Mouse (Mus musculus): ENCODE results near the gene Dnah2.

Gene Dnah2

DNA sequence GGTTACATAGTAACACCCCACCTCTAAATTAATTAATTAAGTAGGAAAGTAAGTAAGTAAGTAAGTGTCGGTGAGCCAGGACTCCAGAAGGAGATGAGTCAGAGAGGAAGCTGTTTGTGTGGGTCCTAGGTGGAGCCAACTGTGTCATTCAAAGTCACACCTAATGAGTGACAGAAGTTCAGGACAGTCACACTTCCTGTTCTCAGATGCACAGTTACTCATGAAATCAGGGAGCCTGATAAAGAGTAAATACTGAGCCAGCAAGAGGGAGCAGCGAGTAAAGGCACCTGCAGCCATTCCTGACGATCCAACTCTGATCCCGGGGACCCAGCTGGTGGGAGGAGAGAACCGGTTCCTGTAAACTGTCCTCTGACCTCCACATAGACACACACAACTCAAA lies 76.2 kb downstream of the Dnah2 start:
- no peak for DNase-seq (ENCODE audit: inconsistent age in 2 of 2, low spot score in 1 of 2)

GRCm38 (mm10) chr11:69471491-69471890 lies 77.4 kb downstream of the Dnah2 start:
- DNase-seq (ENCODE audit: inconsistent age in 2 of 2, low spot score in 1 of 2), result no peak

DNA sequence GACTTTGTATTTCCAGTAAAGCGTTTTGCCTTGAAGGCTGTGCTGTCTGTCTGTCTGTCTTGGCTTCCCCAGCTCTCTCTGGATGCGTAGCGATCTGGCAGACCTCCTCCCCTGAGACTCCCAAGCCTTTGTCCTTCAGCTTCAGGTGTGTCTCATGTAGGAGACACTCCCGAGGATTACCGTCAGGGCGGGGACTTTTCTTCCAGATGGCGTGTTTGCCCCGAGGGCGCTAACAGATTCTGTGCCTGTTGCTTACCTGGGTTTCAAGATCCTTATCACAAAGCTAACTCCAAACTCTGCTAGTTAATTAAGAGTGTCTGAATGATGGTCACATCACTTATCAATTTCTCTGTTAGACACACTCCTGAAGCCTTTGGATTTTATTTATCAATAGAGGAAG lies 79.6 kb downstream of the Dnah2 start:
- DNase-seq (ENCODE audit: inconsistent age in 2 of 2, low spot score in 1 of 2), result no peak

DNA sequence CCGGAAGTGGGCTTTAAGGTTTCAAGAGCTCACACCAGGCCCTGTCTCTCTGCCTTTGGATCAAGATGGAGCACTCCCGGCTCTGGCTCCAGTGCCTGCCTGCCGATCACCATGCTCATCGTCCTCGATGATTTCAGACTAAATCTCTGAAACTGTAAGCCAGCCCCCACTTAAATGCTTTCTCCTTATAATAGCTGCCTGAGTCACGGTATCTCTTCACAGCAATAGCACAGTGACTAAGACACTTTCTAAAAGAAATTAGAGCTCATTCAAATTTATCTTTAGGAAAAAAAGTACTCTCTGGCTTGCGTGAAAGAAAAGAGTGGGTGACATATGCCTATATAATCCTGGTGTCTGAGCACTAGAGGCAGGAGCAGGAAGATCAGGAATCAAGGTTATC lies 84.9 kb downstream of the Dnah2 start:
- no peak for DNase-seq (ENCODE audit: inconsistent age in 2 of 2, low spot score in 1 of 2)

DNA sequence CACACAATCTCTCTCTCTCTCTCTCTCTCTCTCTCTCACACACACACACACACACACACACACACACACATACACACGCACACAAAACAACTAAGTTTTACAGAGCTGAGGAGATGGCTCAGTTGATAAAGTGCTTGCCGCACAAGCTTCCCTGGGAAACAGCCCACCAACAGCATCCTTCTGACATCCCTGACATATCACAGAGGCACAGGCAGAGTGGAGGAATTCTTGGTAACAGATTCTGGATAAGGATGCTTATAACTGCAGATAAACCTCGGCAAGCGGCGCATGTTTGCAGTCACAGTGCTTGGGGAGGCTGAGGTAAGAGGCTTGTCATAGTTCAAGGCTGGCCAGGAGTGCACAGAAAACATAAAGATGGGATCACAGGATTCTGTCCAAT lies 87.3 kb downstream of the Dnah2 start:
- no peak for DNase-seq (ENCODE audit: inconsistent age in 2 of 2, low spot score in 1 of 2)

GRCm38 (mm10) chr11:69459883-69460282 lies 89.0 kb downstream of the Dnah2 start:
- no peak for DNase-seq (ENCODE audit: inconsistent age in 2 of 2, low spot score in 1 of 2)

DNA sequence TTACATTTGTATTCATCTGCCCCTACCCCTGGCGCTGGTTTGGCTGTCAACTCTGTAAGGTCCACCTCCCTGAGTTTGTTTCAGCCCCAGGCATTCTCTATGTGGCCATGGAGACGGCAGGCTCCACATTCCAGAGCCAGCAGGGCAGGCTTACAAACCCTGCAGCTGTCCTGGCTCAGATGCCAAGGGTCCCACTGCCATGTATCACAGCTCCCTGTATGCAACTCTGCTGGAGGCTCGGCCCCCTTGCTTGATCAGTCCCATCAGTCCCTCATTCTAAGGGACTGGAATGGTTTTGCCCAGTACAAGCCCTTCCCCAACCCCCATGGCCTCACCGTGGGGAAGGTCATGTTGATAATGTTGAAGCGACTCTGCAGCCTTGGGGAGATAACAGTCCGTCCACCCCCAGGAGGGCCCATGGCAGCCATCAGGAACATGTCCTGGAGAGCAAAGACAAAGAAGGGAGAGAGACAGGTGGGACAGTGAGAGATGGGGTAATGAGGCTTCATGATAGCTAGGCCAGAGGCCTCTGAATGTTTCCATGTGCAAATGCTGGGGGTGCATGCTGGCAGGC lies 91.8 kb downstream of the Dnah2 start:
- DNase-seq (ENCODE audit: inconsistent age in 2 of 2, low spot score in 1 of 2), result peak; percentile 46 to 71

DNA sequence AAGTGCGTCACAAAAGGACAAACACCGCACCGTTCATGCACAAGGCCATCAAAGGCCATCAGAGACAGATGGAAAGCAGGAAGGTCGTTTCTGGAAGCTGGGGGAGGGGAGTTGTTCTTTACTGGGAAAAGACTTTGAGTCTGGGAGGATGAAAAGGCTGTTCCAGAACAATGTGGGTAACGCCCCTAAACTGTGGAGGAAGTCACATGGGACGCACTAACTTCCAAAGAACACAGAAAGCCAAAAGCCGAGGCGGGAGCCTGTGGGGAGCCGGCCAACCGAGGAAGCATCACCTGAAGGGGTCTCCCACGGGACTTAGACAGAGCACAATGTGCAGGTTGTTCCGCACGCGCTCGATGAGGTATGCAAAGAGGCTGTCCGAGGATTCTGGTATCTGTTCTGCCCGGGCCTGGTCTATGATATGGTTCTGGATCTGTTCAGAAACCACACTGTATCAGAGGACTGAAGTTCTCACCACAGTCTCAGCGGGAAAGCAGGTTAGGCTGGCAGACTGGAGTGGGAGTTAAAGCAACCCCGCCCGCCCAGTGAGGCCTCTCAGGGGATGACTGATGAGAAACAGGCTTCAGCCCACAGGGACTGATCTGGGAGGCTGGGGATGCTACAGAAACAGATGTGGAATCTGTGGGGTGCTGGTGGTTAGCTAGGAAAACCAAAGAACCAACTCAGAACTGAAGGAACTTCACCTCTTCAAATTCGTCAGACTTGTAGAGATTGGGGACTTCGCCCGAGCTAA lies 96.6 kb downstream of the Dnah2 start:
- peak in 1 of 2 experiments; percentile 47 for DNase-seq (ENCODE audit: inconsistent age in 2 of 2, low spot score in 1 of 2)

DNA sequence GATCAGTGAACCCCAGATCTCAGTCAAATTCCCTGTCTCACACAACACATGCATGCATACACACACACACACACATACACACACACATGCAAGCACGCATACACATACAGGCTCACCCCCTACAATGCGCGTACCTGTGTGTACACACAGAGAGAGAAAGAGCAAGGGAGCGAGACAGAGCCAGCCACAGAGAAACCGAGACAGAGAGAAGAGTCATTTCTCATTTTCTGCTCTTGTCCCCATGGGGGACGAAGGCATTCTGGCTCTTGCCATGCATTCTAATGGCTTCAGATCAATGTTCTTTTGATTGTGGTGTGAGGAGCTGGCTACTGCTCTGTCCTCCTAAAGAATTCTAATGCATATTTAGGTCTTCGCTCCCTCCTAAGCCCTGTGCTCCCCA lies 101.6 kb downstream of the Dnah2 start:
- no peak for DNase-seq (ENCODE audit: inconsistent age in 2 of 2, low spot score in 1 of 2)

GRCm38 (mm10) chr11:69443328-69443727 lies 105.6 kb downstream of the Dnah2 start:
- peak; percentile 40 to 68 for DNase-seq (ENCODE audit: inconsistent age in 2 of 2, low spot score in 1 of 2)

- no peak for DNase-seq (ENCODE audit: inconsistent age in 2 of 2, low spot score in 1 of 2)
Observed at GRCm38 (mm10) chr11:69437291-69437690, 111.6 kb downstream of the Dnah2 start.

GRCm38 (mm10) chr11:69433189-69433588 lies 115.7 kb downstream of the Dnah2 start:
- no peak for DNase-seq (ENCODE audit: inconsistent age in 2 of 2, low spot score in 1 of 2)

DNA sequence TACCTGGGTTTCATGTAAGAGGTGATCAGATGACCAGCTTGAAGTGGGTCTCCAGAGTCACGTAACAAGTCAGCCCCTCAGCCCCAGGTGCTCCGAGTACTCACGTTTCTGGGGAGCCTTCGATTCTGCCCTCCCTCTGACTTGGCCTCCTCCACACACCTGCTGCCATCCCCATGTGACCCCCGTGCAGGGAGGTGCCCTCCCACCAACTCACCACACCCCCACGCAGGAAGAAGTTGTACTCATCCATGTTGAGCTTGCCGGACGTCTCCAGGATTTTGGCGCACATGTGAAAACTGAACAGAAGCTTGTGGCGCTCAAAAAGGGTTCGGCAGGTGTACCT lies 116.3 kb downstream of the Dnah2 start:
- DNase-seq (ENCODE audit: inconsistent age in 2 of 2, low spot score in 1 of 2), result no peak

- peak; percentile 79 to 91 for DNase-seq (ENCODE audit: inconsistent age in 2 of 2, low spot score in 1 of 2)
Observed at GRCm38 (mm10) chr11:69431829-69432639, 116.9 kb downstream of the Dnah2 start.

DNA sequence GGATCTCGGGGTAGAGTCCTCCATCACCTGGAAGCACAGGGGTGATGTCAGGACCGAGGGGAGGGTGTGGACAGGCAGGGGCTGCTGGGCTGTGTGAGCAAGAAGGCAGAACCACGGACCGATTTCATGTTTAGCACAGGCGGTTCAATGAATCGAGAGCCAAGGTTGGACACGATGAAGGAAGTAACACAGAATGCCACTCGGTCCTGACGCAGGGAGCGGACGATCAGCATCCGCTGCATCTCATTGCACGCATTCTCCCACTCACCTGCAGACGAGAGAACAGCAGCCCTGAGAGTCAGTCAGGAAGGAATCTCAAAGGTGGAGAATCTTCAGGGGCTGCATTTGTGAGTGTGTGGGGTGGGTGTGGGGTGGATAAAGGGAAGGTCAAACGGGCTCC lies 118.3 kb downstream of the Dnah2 start:
- DNase-seq (ENCODE audit: inconsistent age in 2 of 2, low spot score in 1 of 2), result no peak

GRCm38 (mm10) chr11:69429313-69429712 lies 119.6 kb downstream of the Dnah2 start:
- DNase-seq (ENCODE audit: inconsistent age in 2 of 2, low spot score in 1 of 2), result peak; percentile 48 to 58

DNA sequence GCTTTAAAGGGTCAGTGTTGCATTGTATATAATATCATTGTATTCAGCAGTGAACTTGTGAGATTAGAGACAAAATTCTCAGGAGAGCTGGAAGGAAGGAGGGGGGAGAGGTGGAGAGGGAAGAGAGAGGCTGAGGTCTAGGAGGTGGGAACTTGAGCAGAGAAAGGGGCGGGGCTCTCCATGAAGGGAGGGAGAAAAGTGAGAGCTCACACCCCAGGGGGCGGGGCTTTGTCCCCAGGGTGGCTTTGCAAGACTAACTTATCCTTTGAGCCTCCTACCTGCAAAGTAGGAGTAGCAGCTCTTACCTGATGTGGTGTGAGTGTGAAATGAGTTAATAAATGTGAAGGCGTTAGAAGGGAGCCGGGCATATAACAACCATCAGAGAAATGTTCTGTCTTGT lies 120.2 kb downstream of the Dnah2 start:
- peak; percentile 58 to 67 for DNase-seq (ENCODE audit: inconsistent age in 2 of 2, low spot score in 1 of 2)

- DNase-seq (ENCODE audit: inconsistent age in 2 of 2, low spot score in 1 of 2), result no peak
Observed at GRCm38 (mm10) chr11:69426246-69426645, 122.7 kb downstream of the Dnah2 start.

GRCm38 (mm10) chr11:69423885-69424284 lies 125.0 kb downstream of the Dnah2 start:
- no peak for DNase-seq (ENCODE audit: inconsistent age in 2 of 2, low spot score in 1 of 2)

GRCm38 (mm10) chr11:69422842-69423241 lies 126.1 kb downstream of the Dnah2 start:
- DNase-seq (ENCODE audit: inconsistent age in 2 of 2, low spot score in 1 of 2), result no peak

GRCm38 (mm10) chr11:69421131-69421977 lies 127.6 kb downstream of the Dnah2 start:
- peak; percentile 25 to 34 for DNase-seq (ENCODE audit: inconsistent age in 2 of 2, low spot score in 1 of 2)

Measured in adrenal gland, adult (tissue).